Mouse (Mus musculus) megakaryocyte-erythroid progenitor cell, adult 5 weeks (primary cell): ENCODE measurements around the gene Copb2. TPM values are rescaled to one million over a fixed set of nuclear protein-coding genes. Genes with fewer than 3 reads are reported as not detected.

Source experiments
- polyA plus RNA-seq: library from polyadenylated mRNA; stranded (reverse); fragments of >175 nt; gene quantifications from 2 replicates; pipeline ENCODE4 v1.2.3, GENCODE M21; 2012

The Copb2 gene
- polyA plus RNA-seq, result 10.5 and 10.6 TPM in 2 replicates

DNA sequence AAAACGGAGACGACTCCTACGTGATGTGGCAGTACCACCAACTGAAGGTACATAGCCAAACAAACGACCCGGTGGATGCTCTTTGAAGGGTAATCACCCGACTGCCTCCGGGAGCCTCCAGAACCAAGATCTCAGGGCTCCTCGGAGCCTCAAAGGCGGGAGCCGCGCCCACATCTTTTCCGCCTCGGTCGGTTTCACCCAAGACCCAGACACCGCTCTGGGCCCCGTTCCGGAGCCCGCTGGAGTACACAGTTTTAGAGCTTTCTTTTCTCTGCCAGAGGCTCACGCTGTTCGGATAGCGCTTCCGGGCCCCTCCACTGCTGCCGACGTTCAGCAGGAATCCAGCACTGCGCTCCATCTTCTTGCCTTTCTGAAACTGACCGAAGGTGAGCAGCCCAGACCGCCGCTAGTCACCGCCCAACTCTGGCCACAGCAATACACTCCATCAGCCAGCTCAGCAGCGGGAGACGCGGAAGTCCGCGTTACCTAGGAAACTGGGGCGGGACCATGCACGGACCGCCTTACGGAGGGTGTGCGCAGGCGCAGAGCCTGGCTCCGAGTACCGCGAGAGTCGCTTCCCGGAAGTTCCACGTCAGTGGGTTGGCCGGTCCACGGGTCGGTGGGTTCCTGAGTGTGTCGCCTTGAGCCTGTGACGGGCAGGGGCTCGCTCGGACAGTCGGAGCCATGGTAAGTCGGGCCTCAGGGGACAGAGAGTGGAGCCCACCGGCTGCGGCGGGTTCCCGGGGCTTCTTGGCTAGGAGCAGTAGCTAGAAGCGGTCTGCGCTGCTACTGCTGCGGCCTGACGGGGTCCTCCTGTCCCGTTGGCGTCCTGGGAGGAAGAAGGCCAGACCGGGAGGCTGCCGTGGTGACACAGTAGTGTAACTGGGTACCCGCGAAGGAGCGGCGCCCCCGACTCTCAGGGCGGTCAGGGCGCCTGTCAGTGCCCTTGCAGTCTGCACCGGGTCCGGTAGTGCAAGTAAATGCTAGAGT lies at the start of gene Copb2:
TSS of gene Copb2 (plus strand) at position 585 of the 990 bp plus-strand sequence.

DNA sequence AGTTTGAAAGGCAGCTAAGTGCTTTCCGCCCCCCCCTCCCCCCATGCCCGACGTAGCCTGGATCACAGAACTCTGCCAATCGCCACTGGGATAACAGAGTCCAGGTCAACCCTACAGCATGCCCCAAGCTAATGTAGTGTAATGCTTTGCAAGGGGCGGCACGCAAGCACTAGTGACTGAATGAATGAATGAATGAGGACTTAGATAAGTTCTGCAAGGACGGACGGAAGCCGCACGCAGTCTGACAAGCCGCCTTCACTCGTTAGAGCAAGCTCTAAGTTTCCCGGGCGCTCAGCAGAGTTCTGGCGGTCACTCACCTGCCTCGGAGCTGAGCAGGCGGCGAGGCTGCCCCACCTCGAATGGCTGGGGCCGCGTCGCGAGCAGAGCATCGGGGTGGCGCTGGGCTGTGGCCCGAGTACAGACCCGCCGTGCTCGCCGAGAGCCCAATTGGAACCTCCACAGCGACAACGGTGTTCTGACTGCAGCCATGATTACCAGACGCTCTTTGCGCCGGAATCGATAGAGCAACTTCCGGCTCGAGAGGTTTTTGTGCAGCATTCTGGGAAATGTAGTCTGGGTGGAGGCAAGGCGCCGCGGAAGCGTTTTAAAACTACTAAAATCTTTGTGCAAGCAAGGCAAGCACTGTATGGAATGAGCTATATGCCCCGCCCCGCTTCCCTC lies 37.8 kb downstream of the Copb2 start, which contains the start of gene Mrps22:
TSS of gene Mrps22 (minus strand) at position 505 of the 681 bp plus-strand sequence.

Other genes starting within 250 kb of the Copb2 start
- 2.3 and 4.9 TPM in 2 replicates for gene Rbp1, start 140.8 kb upstream of the Copb2 start, polyA plus RNA-seq
- not detected in 2 replicates for gene Rbp2, start 77.6 kb upstream of the Copb2 start, polyA plus RNA-seq
- gene Mrps22, start 37.9 kb downstream of the Copb2 start, polyA plus RNA-seq, result 16.4 and 16.7 TPM in 2 replicates